Mouse (Mus musculus): ENCODE results near the gene Olfr530. TPM values are rescaled to one million over a fixed set of nuclear protein-coding genes. Genes with fewer than 3 reads are reported as not detected.

Gene Olfr530
- polyA plus RNA-seq, 1 experiment from 2014 or later: not detected

DNA sequence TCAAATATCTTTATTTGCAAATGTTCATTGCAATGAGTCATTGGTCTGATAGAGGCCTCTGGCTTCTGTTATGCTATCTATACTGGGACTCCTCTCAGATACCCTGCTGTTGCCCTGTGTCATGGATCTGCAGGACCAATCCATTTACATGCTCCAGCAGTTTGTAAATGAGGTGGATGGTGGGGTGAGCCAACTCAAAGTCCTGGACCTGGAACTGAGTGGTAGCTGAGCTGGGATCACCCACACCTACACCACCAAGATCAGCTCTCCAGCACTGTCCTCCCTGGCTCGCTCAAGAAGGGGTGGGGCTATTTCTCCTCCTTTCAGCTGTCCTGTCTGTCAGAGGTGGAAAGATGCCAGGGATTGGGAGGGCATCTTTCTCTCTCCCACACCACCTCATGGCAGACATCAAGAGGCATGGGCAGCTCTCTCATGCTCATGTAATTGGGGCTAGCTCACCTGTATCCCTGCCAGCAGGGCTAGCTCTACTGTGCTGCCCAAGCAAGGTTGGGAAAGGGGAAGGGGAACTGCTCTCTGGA is 46.3 kb downstream of the Olfr530 start:
- no peaks in the 10 kb centered on the region for H3K9me3 ChIP-seq (replicated peaks; ENCODE audit: low read length)
- ATAC-seq (replicated peaks; ENCODE audit: low FRiP score, low read depth): no peak
- no peak for DNase-seq (ENCODE audit: low spot score)
- 25% methylated on average over 1 of the region's 1 CpGs for whole genome bisulfite sequencing
- H3K9ac ChIP-seq (ENCODE audit: low read depth, low read length): no peak overlapping the region
- H3K36me3 ChIP-seq (ENCODE audit: insufficient read depth, low read length): no peaks in the 10 kb centered on the region
- TF ChIP-seq CTCF (IDR thresholded peaks at IDR 0.05; ENCODE audit: low read depth): no peak
- no peaks in the 10 kb centered on the region for H3K27me3 ChIP-seq (ENCODE audit: insufficient read depth, low read length)
- H3K27ac ChIP-seq: no peak overlapping the region
- H3K4me3 ChIP-seq (replicated peaks; ENCODE audit: low read depth, low read length): no peak overlapping the region
- no peaks in the 10 kb centered on the region for H3K4me1 ChIP-seq (replicated peaks; ENCODE audit: insufficient read depth, low read length)
- no peak overlapping the region for H3K4me2 ChIP-seq (ENCODE audit: low read length)

Other genes with a start within 250 kb of the Olfr530 start
- 29.9 and 30.4 TPM in 2 replicates for gene Mtg1, start 238.8 kb downstream of the Olfr530 start, polyA plus RNA-seq (2015; fragmentation: Nextera tagmentation; extraction: Ambion mirVana)
- gene Sprn, start 221.5 kb downstream of the Olfr530 start, polyA plus RNA-seq (2015; fragmentation: Nextera tagmentation; extraction: Ambion mirVana): 0.13 and 0.16 TPM in 2 replicates
- gene Olfr522, start 211.6 kb downstream of the Olfr530 start, polyA plus RNA-seq (2015; fragmentation: Nextera tagmentation; extraction: Ambion mirVana): not detected in 2 replicates
- not detected in 2 replicates for gene Olfr523, start 203.1 kb downstream of the Olfr530 start, polyA plus RNA-seq (2015; fragmentation: Nextera tagmentation; extraction: Ambion mirVana)
- gene Olfr524, start 170.4 kb downstream of the Olfr530 start, polyA plus RNA-seq (2015; fragmentation: Nextera tagmentation; extraction: Ambion mirVana): not detected in 2 replicates
- gene Cd163l1, start 158.1 kb downstream of the Olfr530 start, polyA plus RNA-seq (2015; fragmentation: Nextera tagmentation; extraction: Ambion mirVana): 0.05 TPM in 2 replicates
- not detected in 2 replicates for gene 5830411N06Rik, start 129.0 kb downstream of the Olfr530 start, polyA plus RNA-seq (2015; fragmentation: Nextera tagmentation; extraction: Ambion mirVana)
- gene Olfr525, start 55.5 kb downstream of the Olfr530 start, polyA plus RNA-seq (2015; fragmentation: Nextera tagmentation; extraction: Ambion mirVana): not detected in 2 replicates
- not detected in 2 replicates for gene Olfr527, start 42.3 kb downstream of the Olfr530 start, polyA plus RNA-seq (2015; fragmentation: Nextera tagmentation; extraction: Ambion mirVana)
- not detected in 2 replicates for gene Olfr60, start 14.7 kb downstream of the Olfr530 start, polyA plus RNA-seq (2015; fragmentation: Nextera tagmentation; extraction: Ambion mirVana)
- gene Olfr531, start 26.6 kb upstream of the Olfr530 start, polyA plus RNA-seq (2015; fragmentation: Nextera tagmentation; extraction: Ambion mirVana): not detected in 2 replicates
- not detected in 2 replicates for gene Olfr532, start 45.3 kb upstream of the Olfr530 start, polyA plus RNA-seq (2015; fragmentation: Nextera tagmentation; extraction: Ambion mirVana)
- not detected in 2 replicates for gene Olfr533, start 87.0 kb upstream of the Olfr530 start, polyA plus RNA-seq (2015; fragmentation: Nextera tagmentation; extraction: Ambion mirVana)
- gene Olfr535, start 107.9 kb upstream of the Olfr530 start, polyA plus RNA-seq (2015; fragmentation: Nextera tagmentation; extraction: Ambion mirVana): not detected in 2 replicates
- gene Olfr536, start 131.1 kb upstream of the Olfr530 start, polyA plus RNA-seq (2015; fragmentation: Nextera tagmentation; extraction: Ambion mirVana): not detected in 2 replicates
- gene Olfr538, start 191.6 kb upstream of the Olfr530 start, polyA plus RNA-seq (2015; fragmentation: Nextera tagmentation; extraction: Ambion mirVana): not detected in 2 replicates
- gene Olfr46, start 224.9 kb upstream of the Olfr530 start, polyA plus RNA-seq (2015; fragmentation: Nextera tagmentation; extraction: Ambion mirVana): 0.01 TPM in 1 of 2 replicates, not detected in the other